Mouse (Mus musculus): ENCODE data around the gene Dynlrb2. TPM values are rescaled to one million over a fixed set of nuclear protein-coding genes. Genes with fewer than 3 reads are reported as not detected.

The Dynlrb2 gene
- polyA plus RNA-seq, 1 experiment from 2014 or later = 1.8 TPM

GRCm38 (mm10) chr8:116552778-116553177 lies 48.0 kb downstream of the Dynlrb2 start:
- WGBS = 78% methylated on average over 3 of the region's 3 CpGs
- H3K9me3 ChIP-seq (ENCODE audit: control insufficient read depth, low read length) = no peaks in the 10 kb centered on the region
- no peak overlapping the region for H3K9ac ChIP-seq (ENCODE audit: low read length)
- H3K4me3 ChIP-seq (ENCODE audit: low read depth, low read length) = no peak overlapping the region
- H3K27ac ChIP-seq (ENCODE audit: low read depth, low read length) = no peak overlapping the region
- H3K4me2 ChIP-seq (ENCODE audit: low read depth) = no peak overlapping the region
- DNase-seq (ENCODE audit: low spot score) = no peak
- no peaks in the 10 kb centered on the region for H3K36me3 ChIP-seq (ENCODE audit: control insufficient read depth, insufficient read depth, low read length)
- no peak for ATAC-seq (ENCODE audit: insufficient read depth, low FRiP score, low TSS enrichment)
- H3K27me3 ChIP-seq (ENCODE audit: control insufficient read depth, insufficient read depth, low read length) = no peaks in the 10 kb centered on the region
- H3K4me1 ChIP-seq (ENCODE audit: control insufficient read depth, insufficient read depth, low read length) = no peaks in the 10 kb centered on the region

Other genes starting within 250 kb of the Dynlrb2 start
- gene Cdyl2, start 228.0 kb downstream of the Dynlrb2 start, polyA plus RNA-seq (2014; fragmentation: Nextera tagmentation; extraction: Ambion mirVana) = 7.8 and 10.2 TPM in 2 replicates

Measured in neural tube, embryonic 11.5 days (tissue).